Mouse (Mus musculus) hindbrain, embryonic 10.5 days (tissue): ENCODE measurements around the gene Sik1. TPM values are rescaled to one million over a fixed set of nuclear protein-coding genes. Genes with fewer than 3 reads are reported as not detected.

Experiments
- DNase-seq: peaks from one replicate; pipeline ENCODE4 v3.0.0-alpha.2; 2017; ENCODE audit warnings: low spot score
- H3K27ac ChIP-seq: fragments of 300-500 bp; sonication (generic); 2 replicates; pipeline ENCODE4 v1.5.1; 2016; ENCODE audit warnings: mild to moderate bottlenecking, moderate library complexity
- H3K27me3 ChIP-seq: fragments of 300-500 bp; sonication (generic); 2 replicates; pipeline ENCODE4 v1.6.1; 2016; ENCODE audit warnings: mild to moderate bottlenecking; ENCODE audit not compliant: poor library complexity, insufficient read depth, severe bottlenecking
- H3K36me3 ChIP-seq: fragments of 300-500 bp; sonication (generic); 2 replicates; pipeline ENCODE4 v1.6.1; 2016; ENCODE audit warnings: mild to moderate bottlenecking, moderate library complexity
- H3K4me1 ChIP-seq: fragments of 300-500 bp; sonication (generic); replicated peaks from 2 replicates; pipeline ENCODE4 v1.6.1; 2016; ENCODE audit warnings: mild to moderate bottlenecking
- H3K4me3 ChIP-seq: fragments of 300-500 bp; sonication (generic); 2 replicates; pipeline ENCODE4 v1.5.1; 2016; ENCODE audit warnings: mild to moderate bottlenecking, moderate library complexity
- H3K9me3 ChIP-seq: fragments of 300-500 bp; sonication (generic); 2 replicates; pipeline ENCODE4 v1.6.1; 2016; ENCODE audit warnings: mild to moderate bottlenecking, moderate library complexity
- WGBS: fragments of 180-500 bp; shearing (Covaris S2); methylation state at CpG from one replicate; pipeline ENCODE4 v1.1.7; 2016; 5-methylcytosine and 5-hydroxymethylcytosine counted together
- polyA plus RNA-seq: library from polyadenylated mRNA; unstranded; fragments of >200 nt; fragmentation: Nextera tagmentation; extraction: Ambion mirVana; gene quantifications from 2 replicates; pipeline ENCODE4 v1.2.1, GENCODE M21; 2016

Sik1 gene
- polyA plus RNA-seq, 1 experiment from 2014 or later, result 14.0 TPM

DNA sequence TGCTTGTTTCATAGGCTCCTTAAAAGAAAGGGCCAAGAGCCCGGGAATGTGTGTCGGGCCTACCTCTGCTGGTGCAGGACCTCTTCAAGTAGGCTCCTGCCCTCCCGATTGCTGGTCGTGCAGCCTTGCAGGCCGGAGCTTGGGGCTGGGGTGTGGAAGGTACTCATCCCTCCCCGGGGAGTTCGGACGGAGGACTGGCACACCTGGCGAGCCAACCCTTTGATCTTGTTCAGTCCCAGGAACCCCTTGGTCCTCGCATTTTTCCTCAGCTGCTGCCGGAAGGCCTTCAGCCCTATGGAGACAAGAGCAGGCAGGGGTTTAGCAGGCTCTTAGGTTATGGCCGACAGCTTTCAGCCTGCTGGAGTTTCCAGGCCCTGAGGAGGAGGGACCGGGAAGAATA is 8.6 kb downstream of the Sik1 start:
- Histone ChIP-seq H3K9me3 (no peaks in the 10 kb centered on the region), H3K27ac (no peak overlapping the region), H3K4me3 (no peak overlapping the region), H3K27me3 (no peaks in the 10 kb centered on the region), H3K36me3 (peaks cover 87% of the 10 kb centered on the region), H3K4me1 (peaks cover 4% of the 10 kb centered on the region)
- WGBS, result 91% methylated on average over 13 of the region's 13 CpGs
- no peak for DNase-seq

DNA sequence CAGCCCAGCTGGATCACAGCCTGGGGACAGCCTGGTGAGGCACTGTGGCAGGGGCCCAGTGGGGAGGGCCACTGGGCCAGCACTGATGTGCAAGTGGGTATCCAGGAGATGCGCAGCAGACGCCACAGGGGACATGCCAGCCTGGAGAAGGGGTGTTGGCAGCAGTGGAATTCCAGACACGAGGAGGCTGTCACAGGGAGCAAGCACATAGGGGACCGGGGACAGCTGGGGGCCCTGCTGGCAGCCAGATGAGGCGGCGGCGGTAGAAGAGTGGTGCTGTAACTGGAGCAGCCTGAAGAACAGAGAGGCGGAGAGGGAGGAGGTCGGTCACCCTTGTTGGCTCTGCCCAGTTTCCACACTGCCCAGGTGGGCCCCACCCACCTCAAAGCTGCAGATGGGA is 9.3 kb downstream of the Sik1 start:
- DNase-seq, result no peak
- Histone ChIP-seq H3K27ac (no peak overlapping the region), H3K36me3 (peaks cover 82% of the 10 kb centered on the region), H3K4me1 (peaks cover 5% of the 10 kb centered on the region), H3K27me3 (no peaks in the 10 kb centered on the region), H3K4me3 (no peak overlapping the region), H3K9me3 (no peaks in the 10 kb centered on the region)
- 86% methylated on average over 9 of the region's 9 CpGs for WGBS

GRCm38 (mm10) chr17:31843891-31844290 is 11.7 kb downstream of the Sik1 start:
- Histone ChIP-seq H3K27me3 (no peaks in the 10 kb centered on the region), H3K4me1 (peaks cover 17% of the 10 kb centered on the region), H3K4me3 (no peak overlapping the region), H3K27ac (no peak overlapping the region), H3K36me3 (peaks cover 57% of the 10 kb centered on the region), H3K9me3 (no peaks in the 10 kb centered on the region)
- 71% methylated on average over 1 of the region's 1 CpGs for WGBS
- DNase-seq, result no peak

DNA sequence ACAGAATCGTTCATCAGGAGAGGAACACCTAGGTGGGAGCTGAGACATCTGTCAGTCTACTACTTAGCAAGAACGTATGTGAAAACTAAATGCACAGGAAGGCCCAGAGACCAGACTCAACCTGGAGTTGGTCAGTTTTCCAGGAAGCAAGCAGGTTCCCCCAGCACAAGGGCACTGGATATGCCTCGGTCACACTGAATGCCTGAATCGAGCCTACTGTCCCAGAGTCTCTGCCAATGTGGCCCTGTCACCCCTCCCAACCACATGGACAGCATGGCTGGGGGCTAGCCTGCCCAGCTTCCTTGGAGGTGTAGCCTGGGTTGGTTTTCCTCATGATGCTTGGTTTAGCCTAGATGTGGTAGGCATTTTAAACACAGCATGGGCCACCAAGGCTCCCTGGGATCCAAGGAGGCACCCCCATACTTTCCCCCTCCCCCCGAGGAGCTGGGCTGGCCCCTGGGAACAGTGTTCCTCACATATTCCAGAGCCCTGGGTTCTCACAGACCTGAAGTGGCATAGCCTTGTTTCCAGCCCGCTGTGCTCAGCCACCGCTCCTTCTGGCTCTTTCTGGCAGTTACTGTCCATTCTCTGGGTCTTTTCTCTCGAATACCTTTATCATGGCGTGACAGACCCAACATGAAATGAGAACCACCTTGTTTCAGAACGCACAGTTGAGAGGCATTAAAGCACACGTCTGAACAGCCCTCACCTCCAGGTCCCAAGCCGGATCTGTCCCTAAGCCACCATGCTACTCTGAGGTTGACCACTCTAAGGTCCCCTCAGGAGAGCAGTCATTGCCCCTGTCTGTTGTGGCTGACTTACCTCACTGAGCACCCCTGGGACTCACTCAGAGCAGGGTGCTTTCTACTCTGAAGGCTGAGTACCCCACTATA is 12.4 kb downstream of the Sik1 start:
- no peaks in the 10 kb centered on the region for H3K27me3 ChIP-seq
- 86% methylated on average over 12 of the region's 12 CpGs for WGBS
- peaks cover 24% of the 10 kb centered on the region for H3K4me1 ChIP-seq
- H3K36me3 ChIP-seq, result peaks cover 50% of the 10 kb centered on the region
- no peak overlapping the region for H3K4me3 ChIP-seq
- no peaks in the 10 kb centered on the region for H3K9me3 ChIP-seq
- H3K27ac ChIP-seq, result no peak overlapping the region
- no peak for DNase-seq

- Histone ChIP-seq H3K4me3 (no peak overlapping the region), H3K27me3 (no peaks in the 10 kb centered on the region), H3K36me3 (peaks cover 38% of the 10 kb centered on the region), H3K27ac (peak overlapping the region; percentile 35; the same call in 1 of the 2 replicates), H3K4me1 (peaks cover 31% of the 10 kb centered on the region), H3K9me3 (no peaks in the 10 kb centered on the region)
- DNase-seq, result no peak
- WGBS, result 76% methylated on average over 18 of the region's 18 CpGs
Observed at GRCm38 (mm10) chr17:31841842-31842611, 13.6 kb downstream of the Sik1 start.

DNA sequence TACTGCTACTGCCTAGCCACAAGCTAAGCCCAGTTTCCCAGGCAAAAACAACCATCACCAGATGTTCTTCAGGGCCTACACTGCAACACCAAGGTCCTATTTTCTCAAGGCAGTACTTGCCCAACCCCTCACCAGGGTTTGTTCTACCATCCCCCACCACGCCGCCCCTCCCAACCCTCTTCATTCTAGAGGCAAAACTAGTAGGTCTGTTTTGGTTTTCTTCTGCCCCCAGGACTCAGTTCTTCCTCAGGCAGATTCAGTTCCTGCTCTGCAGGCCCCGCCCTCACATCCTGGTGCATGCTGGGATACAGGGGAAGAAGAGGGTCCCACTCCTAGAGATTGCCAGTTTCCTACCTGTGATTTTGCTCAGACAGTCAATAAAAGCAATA is 14.2 kb downstream of the Sik1 start:
- no peak for DNase-seq
- Histone ChIP-seq H3K27ac (peak overlapping the region; percentile 35; the same call in 1 of the 2 replicates), H3K9me3 (no peaks in the 10 kb centered on the region), H3K4me1 (peaks cover 37% of the 10 kb centered on the region), H3K27me3 (no peaks in the 10 kb centered on the region), H3K36me3 (peaks cover 32% of the 10 kb centered on the region), H3K4me3 (no peak overlapping the region)
- WGBS, result 64% methylated on average over 3 of the region's 3 CpGs

GRCm38 (mm10) chr17:31840423-31841003 is 15.1 kb downstream of the Sik1 start:
- peaks cover 6% of the 10 kb centered on the region for H3K9me3 ChIP-seq
- peaks cover 42% of the 10 kb centered on the region for H3K4me1 ChIP-seq
- DNase-seq, result no peak
- no peaks in the 10 kb centered on the region for H3K27me3 ChIP-seq
- WGBS, result 67% methylated on average over 6 of the region's 6 CpGs
- no peak overlapping the region for H3K4me3 ChIP-seq
- peaks cover 23% of the 10 kb centered on the region for H3K36me3 ChIP-seq
- H3K27ac ChIP-seq, result no peak overlapping the region

DNA sequence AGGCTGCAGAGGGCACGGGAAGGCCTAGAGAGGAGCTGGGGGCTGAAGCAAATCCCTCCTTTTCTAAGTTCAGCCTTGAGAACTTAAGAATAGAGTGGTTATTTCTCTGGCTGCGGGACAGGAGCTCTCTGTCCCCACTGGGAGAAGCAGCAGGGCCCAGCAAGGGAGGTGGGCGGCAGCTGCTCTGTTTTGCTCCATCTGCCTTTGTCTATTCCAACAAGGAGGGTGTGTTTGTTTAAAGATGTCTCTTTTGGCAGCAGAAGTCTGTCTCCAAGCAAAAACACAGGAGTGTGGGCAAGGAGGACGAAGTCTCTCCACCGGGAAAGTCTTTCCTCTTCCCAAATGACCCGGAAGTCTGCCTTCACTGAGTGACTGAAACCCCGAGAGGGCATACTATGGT is 18.8 kb downstream of the Sik1 start:
- Histone ChIP-seq H3K4me3 (no peak overlapping the region), H3K27ac (peak overlapping the region; percentile 69), H3K27me3 (no peaks in the 10 kb centered on the region), H3K9me3 (peaks cover 12% of the 10 kb centered on the region), H3K36me3 (no peaks in the 10 kb centered on the region), H3K4me1 (peaks cover 63% of the 10 kb centered on the region)
- 60% methylated on average over 7 of the region's 7 CpGs for WGBS
- DNase-seq, result no peak

- Histone ChIP-seq H3K27ac (peak overlapping the region; percentile 69), H3K27me3 (no peaks in the 10 kb centered on the region), H3K4me1 (peaks cover 59% of the 10 kb centered on the region), H3K4me3 (no peak overlapping the region), H3K9me3 (peaks cover 12% of the 10 kb centered on the region), H3K36me3 (no peaks in the 10 kb centered on the region)
- WGBS, result 78% methylated on average over 2 of the region's 2 CpGs
- no peak for DNase-seq
Observed at GRCm38 (mm10) chr17:31836264-31836607, 19.4 kb downstream of the Sik1 start.

- Histone ChIP-seq H3K9me3 (peaks cover 12% of the 10 kb centered on the region), H3K4me3 (no peak overlapping the region), H3K4me1 (peaks cover 62% of the 10 kb centered on the region), H3K36me3 (no peaks in the 10 kb centered on the region), H3K27me3 (no peaks in the 10 kb centered on the region), H3K27ac (peak overlapping the region; percentile 69)
- 94% methylated on average over 11 of the region's 11 CpGs for WGBS
- DNase-seq, result no peak
Observed at GRCm38 (mm10) chr17:31835528-31836263, 19.9 kb downstream of the Sik1 start.

DNA sequence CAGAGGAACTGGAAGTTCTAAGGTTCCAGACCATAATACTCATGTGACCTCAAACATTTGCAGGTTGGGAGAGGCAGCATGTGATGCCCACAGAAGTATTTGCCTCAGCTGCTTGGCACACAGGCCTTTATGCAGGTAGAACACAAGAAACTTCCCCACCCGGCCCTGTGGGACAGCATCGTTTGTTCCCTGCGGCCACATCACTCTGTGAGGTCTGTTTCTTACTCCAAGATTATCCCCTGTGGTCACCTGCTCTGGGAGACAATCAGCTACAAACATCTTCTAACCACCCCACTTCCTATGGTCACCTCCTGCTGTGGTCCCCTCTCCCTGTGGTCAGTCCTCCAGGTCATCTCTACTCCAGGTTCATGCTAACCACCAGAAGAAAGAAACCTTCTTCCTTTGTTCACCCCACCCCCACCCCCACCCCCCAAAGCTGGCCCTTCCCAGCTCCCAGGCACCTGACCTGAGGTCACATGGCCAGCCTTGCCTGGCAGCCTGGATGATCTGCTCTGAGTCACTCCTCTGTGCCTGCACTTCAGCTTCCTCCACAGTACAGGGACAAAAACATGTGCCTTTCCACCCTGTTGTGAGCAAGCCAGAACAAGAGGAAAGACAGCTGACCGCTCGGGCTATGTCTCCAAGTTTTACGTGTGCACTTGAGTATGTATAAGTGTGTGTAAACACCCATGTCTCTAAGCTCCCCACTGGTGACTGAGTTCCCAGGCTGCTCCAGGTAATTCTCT is 21.1 kb downstream of the Sik1 start:
- H3K9me3 ChIP-seq, result peaks cover 12% of the 10 kb centered on the region
- 79% methylated on average over 6 of the region's 6 CpGs for WGBS
- no peaks in the 10 kb centered on the region for H3K36me3 ChIP-seq
- no peak for DNase-seq
- H3K4me1 ChIP-seq, result peaks cover 60% of the 10 kb centered on the region
- H3K27ac ChIP-seq, result peak overlapping the region; percentile 78
- H3K4me3 ChIP-seq, result no peak overlapping the region
- no peaks in the 10 kb centered on the region for H3K27me3 ChIP-seq

DNA sequence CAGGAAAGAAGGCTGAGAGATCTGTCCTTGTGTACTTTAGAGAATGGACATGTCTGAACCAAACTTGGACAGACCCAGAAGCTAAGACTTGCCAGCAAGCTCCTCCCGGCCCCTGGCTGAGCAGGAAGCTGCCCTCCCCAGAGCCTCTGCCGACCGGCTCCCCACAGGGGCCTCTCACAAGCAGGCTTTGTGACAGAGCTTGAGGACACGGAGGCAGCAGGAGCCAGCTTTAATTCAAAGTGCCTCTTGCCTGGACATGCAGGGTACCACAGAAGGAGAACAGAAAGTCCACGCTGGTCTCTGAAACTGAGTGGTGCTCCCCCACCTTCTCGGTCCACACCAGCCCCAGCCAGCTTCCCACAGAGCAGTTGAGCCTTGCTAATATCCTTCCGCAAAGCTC is 21.9 kb downstream of the Sik1 start:
- H3K9me3 ChIP-seq, result peaks cover 12% of the 10 kb centered on the region
- 34% methylated on average over 7 of the region's 7 CpGs for WGBS
- H3K4me3 ChIP-seq, result no peak overlapping the region
- peak overlapping the region; percentile 78 for H3K27ac ChIP-seq
- no peaks in the 10 kb centered on the region for H3K36me3 ChIP-seq
- peaks cover 57% of the 10 kb centered on the region for H3K4me1 ChIP-seq
- H3K27me3 ChIP-seq, result no peaks in the 10 kb centered on the region
- DNase-seq, result no peak
